Mouse (Mus musculus) limb, embryonic 10.5 days (tissue): ENCODE results near the gene Atg4d. TPM values are rescaled to one million over a fixed set of nuclear protein-coding genes. Genes with fewer than 3 reads are reported as not detected.
"Not testable (repeated sequence)": the region's sequence is repeated elsewhere in the genome, so short reads cannot be mapped to it uniquely, and the experiment has no call there.

Source experiments
- DNase-seq: peaks from one replicate; pipeline ENCODE4 v3.0.0-alpha.2; 2017; ENCODE audit warnings: low spot score
- H3K27ac ChIP-seq: fragments of 300-500 bp; sonication (generic); 2 replicates; pipeline ENCODE4 v1.5.1; 2016; ENCODE audit warnings: mild to moderate bottlenecking
- H3K27me3 ChIP-seq: fragments of 300-500 bp; sonication (generic); 2 replicates; pipeline ENCODE4 v1.6.1; 2016; ENCODE audit warnings: low read depth, mild to moderate bottlenecking; ENCODE audit not compliant: poor library complexity, severe bottlenecking
- H3K36me3 ChIP-seq: fragments of 300-500 bp; sonication (generic); 2 replicates; pipeline ENCODE4 v1.6.1; 2016; ENCODE audit warnings: mild to moderate bottlenecking, moderate library complexity
- H3K4me1 ChIP-seq: fragments of 300-500 bp; sonication (generic); 2 replicates; pipeline ENCODE4 v1.6.1; 2016
- H3K4me3 ChIP-seq: fragments of 300-500 bp; sonication (generic); 2 replicates; pipeline ENCODE4 v1.5.1; 2016; ENCODE audit warnings: mild to moderate bottlenecking, moderate library complexity
- H3K9me3 ChIP-seq: fragments of 300-500 bp; sonication (generic); replicated peaks from 2 replicates; pipeline ENCODE4 v1.6.1; 2016; ENCODE audit warnings: mild to moderate bottlenecking
- WGBS: fragments of 180-500 bp; shearing (Covaris S2); methylation state at CpG from one replicate; pipeline ENCODE4 v1.1.7; 2016; 5-methylcytosine and 5-hydroxymethylcytosine counted together
- polyA plus RNA-seq: library from polyadenylated mRNA; unstranded; fragments of >200 nt; fragmentation: Nextera tagmentation; extraction: Ambion mirVana; gene quantifications from 2 replicates; pipeline ENCODE4 v1.2.1, GENCODE M21; 2016

Gene Atg4d
- polyA plus RNA-seq: 38.5 and 41.3 TPM in 2 replicates

- Histone ChIP-seq H3K36me3 (peaks cover 34% of the 10 kb centered on the region), H3K4me1 (peaks cover 31% of the 10 kb centered on the region), H3K27ac (peak within 1 kb of the TSS; percentile 88), H3K9me3 (no peaks in the 10 kb centered on the region), H3K4me3 (peak within 1 kb of the TSS; percentile 83), H3K27me3 (no peaks in the 10 kb centered on the region)
- DNase-seq: peak; percentile 99
- under 1% methylated on average over 49 of the region's 49 CpGs for WGBS
Measured at GRCm38 (mm10) chr9:21265000-21265561, at the start of gene Atg4d. Gene Atg4d (plus strand): TSS chr9:21265293.

- peaks cover 9% of the 10 kb centered on the region for H3K4me1 ChIP-seq
- H3K27ac ChIP-seq: no peak overlapping the region
- no peaks in the 10 kb centered on the region for H3K9me3 ChIP-seq
- DNase-seq: no peak
- peaks cover 12% of the 10 kb centered on the region; the same call in 1 of the 2 replicates for H3K27me3 ChIP-seq
- 71% methylated on average over 25 of the region's 25 CpGs for WGBS
- no peak overlapping the region for H3K4me3 ChIP-seq
- H3K36me3 ChIP-seq: no peaks in the 10 kb centered on the region
Measured at GRCm38 (mm10) chr9:21216050-21216841, 48.8 kb upstream of the Atg4d start.

- peaks cover 12% of the 10 kb centered on the region; the same call in 1 of the 2 replicates for H3K27me3 ChIP-seq
- no peak overlapping the region for H3K27ac ChIP-seq
- peaks cover 9% of the 10 kb centered on the region for H3K4me1 ChIP-seq
- 54% methylated on average over 3 of the region's 3 CpGs for WGBS
- no peak overlapping the region for H3K4me3 ChIP-seq
- DNase-seq: no peak
- H3K36me3 ChIP-seq: no peaks in the 10 kb centered on the region
- no peaks in the 10 kb centered on the region for H3K9me3 ChIP-seq
Measured at GRCm38 (mm10) chr9:21219820-21220219, 45.3 kb upstream of the Atg4d start.

GRCm38 (mm10) chr9:21220490-21221382 lies 44.4 kb upstream of the Atg4d start:
- peak overlapping the region; percentile 40 for H3K4me3 ChIP-seq
- H3K4me1 ChIP-seq: peaks cover 18% of the 10 kb centered on the region
- H3K27ac ChIP-seq: no peak overlapping the region
- H3K36me3 ChIP-seq: no peaks in the 10 kb centered on the region
- peaks cover 12% of the 10 kb centered on the region; the same call in 1 of the 2 replicates for H3K27me3 ChIP-seq
- peak; percentile 94 for DNase-seq
- H3K9me3 ChIP-seq: no peaks in the 10 kb centered on the region
- WGBS: 16% methylated on average over 21 of the region's 21 CpGs

GRCm38 (mm10) chr9:21221383-21221929 lies 43.6 kb upstream of the Atg4d start:
- H3K9me3 ChIP-seq: no peaks in the 10 kb centered on the region
- peaks cover 17% of the 10 kb centered on the region for H3K4me1 ChIP-seq
- DNase-seq: no peak
- WGBS: 23% methylated on average over 7 of the region's 7 CpGs
- peaks cover 14% of the 10 kb centered on the region for H3K27me3 ChIP-seq
- H3K27ac ChIP-seq: no peak overlapping the region
- H3K4me3 ChIP-seq: 0 out of 2 replicates have a peak overlapping the region, but pooled peaks have one; percentile 40
- H3K36me3 ChIP-seq: no peaks in the 10 kb centered on the region

GRCm38 (mm10) chr9:21223490-21223889 lies 41.6 kb upstream of the Atg4d start:
- H3K4me1 ChIP-seq: peaks cover 30% of the 10 kb centered on the region
- not testable (repeated sequence) for DNase-seq, H3K27ac ChIP-seq, H3K36me3 ChIP-seq, H3K4me3 ChIP-seq, H3K27me3 ChIP-seq, H3K9me3 ChIP-seq
- 98% methylated on average over 2 of the region's 2 CpGs for WGBS

GRCm38 (mm10) chr9:21223906-21224305 lies 41.2 kb upstream of the Atg4d start:
- H3K4me1 ChIP-seq: peaks cover 32% of the 10 kb centered on the region
- peaks cover 4% of the 10 kb centered on the region; the same call in 1 of the 2 replicates for H3K36me3 ChIP-seq
- no peak overlapping the region for H3K4me3 ChIP-seq
- peaks cover 4% of the 10 kb centered on the region; the same call in 1 of the 2 replicates for H3K27me3 ChIP-seq
- no peak for DNase-seq
- no peaks in the 10 kb centered on the region for H3K9me3 ChIP-seq
- H3K27ac ChIP-seq: no peak overlapping the region
- 92% methylated on average over 6 of the region's 6 CpGs for WGBS

GRCm38 (mm10) chr9:21224576-21225414 lies 40.3 kb upstream of the Atg4d start:
- peaks cover 13% of the 10 kb centered on the region for H3K36me3 ChIP-seq
- peak; percentile 58 for DNase-seq
- 20% methylated on average over 26 of the region's 26 CpGs for WGBS
- H3K27me3 ChIP-seq: peaks cover 4% of the 10 kb centered on the region; the same call in 1 of the 2 replicates
- peak overlapping the region; percentile 47 for H3K4me3 ChIP-seq
- peaks cover 32% of the 10 kb centered on the region for H3K4me1 ChIP-seq
- H3K9me3 ChIP-seq: no peaks in the 10 kb centered on the region
- peak overlapping the region; percentile 56; the same call in 1 of the 2 replicates for H3K27ac ChIP-seq

GRCm38 (mm10) chr9:21225415-21225758 lies 39.7 kb upstream of the Atg4d start:
- no peak for DNase-seq
- Histone ChIP-seq H3K4me1 (peaks cover 32% of the 10 kb centered on the region), H3K27ac (peak overlapping the region; percentile 56; the same call in 1 of the 2 replicates), H3K4me3 (peak overlapping the region; percentile 47), H3K27me3 (peaks cover 4% of the 10 kb centered on the region; the same call in 1 of the 2 replicates), H3K9me3 (no peaks in the 10 kb centered on the region), H3K36me3 (peaks cover 19% of the 10 kb centered on the region)
- 9% methylated on average over 7 of the region's 7 CpGs for WGBS

- DNase-seq: peak; percentile 64
- peaks cover 4% of the 10 kb centered on the region; the same call in 1 of the 2 replicates for H3K27me3 ChIP-seq
- H3K4me3 ChIP-seq: peak overlapping the region; percentile 34
- peaks cover 26% of the 10 kb centered on the region for H3K4me1 ChIP-seq
- H3K9me3 ChIP-seq: no peaks in the 10 kb centered on the region
- H3K36me3 ChIP-seq: peaks cover 38% of the 10 kb centered on the region
- 23% methylated on average over 16 of the region's 16 CpGs for WGBS
- peak overlapping the region; percentile 79 for H3K27ac ChIP-seq
Measured at GRCm38 (mm10) chr9:21227342-21227741, 37.8 kb upstream of the Atg4d start.

GRCm38 (mm10) chr9:21231551-21231950 lies 33.5 kb upstream of the Atg4d start:
- 56% methylated on average over 23 of the region's 23 CpGs for WGBS
- peaks cover 1% of the 10 kb centered on the region; the same call in 1 of the 2 replicates for H3K27me3 ChIP-seq
- H3K4me3 ChIP-seq: no peak overlapping the region
- H3K27ac ChIP-seq: no peak overlapping the region
- peaks cover 77% of the 10 kb centered on the region for H3K36me3 ChIP-seq
- peaks cover 16% of the 10 kb centered on the region for H3K4me1 ChIP-seq
- no peaks in the 10 kb centered on the region for H3K9me3 ChIP-seq
- no peak for DNase-seq
